Mouse (Mus musculus): ENCODE measurements around the gene Cnpy4.

Cnpy4 gene

GRCm38 (mm10) chr5:138186950-138187638 lies at the start of gene Cnpy4, which contains the start of gene Taf6:
TSS of gene Cnpy4 (plus strand) at chr5:138187485.
TSS of gene Taf6 (minus strand) at chr5:138187451.
- DNase-seq (ENCODE audit: extremely low read depth, low read depth, low spot score) = no peak

DNA sequence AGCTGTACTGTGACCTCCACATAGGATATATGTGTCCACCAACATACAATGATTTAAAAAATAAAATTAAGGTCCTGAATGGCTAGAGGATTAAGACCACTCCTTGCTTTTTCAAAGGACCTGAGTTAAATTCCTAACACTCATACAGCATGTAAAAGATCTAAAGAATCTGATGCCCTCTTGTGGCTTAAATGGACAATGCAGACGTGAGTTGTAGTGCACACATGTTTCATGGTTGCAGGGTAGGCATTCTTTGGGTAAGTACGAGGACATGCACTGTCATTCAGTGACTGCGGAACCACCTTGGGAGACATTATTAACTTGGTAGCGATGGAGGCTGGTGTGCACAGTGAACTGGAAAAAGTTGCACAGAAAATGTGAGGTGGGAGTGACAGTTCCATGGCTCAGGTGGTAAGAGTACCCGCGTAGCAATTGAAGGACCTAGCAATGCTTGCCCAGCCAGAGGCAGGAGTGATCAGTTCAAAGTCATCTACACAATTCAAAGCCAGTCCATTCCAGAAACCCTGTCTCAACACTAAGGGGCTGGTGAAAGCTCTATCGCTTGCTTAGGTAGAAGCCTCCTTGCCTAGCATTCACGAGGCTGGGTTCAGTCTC lies 49.2 kb upstream of the Cnpy4 start:
- DNase-seq (ENCODE audit: extremely low read depth, low read depth, low spot score) = no peak

- no peak for DNase-seq (ENCODE audit: extremely low read depth, low read depth, low spot score)
These were observed 48.7 kb upstream of the Cnpy4 start for GRCm38 (mm10) chr5:138138585-138138984.

- DNase-seq (ENCODE audit: extremely low read depth, low read depth, low spot score) = no peak
These were observed 32.9 kb upstream of the Cnpy4 start for GRCm38 (mm10) chr5:138154390-138154789.

- peak; percentile 76 for DNase-seq (ENCODE audit: extremely low read depth, low read depth, low spot score)
These were observed 31.8 kb upstream of the Cnpy4 start, which contains the start of gene Zfp113 for GRCm38 (mm10) chr5:138155443-138155976. TSS of gene Zfp113 (minus strand) at chr5:138155744.

DNA sequence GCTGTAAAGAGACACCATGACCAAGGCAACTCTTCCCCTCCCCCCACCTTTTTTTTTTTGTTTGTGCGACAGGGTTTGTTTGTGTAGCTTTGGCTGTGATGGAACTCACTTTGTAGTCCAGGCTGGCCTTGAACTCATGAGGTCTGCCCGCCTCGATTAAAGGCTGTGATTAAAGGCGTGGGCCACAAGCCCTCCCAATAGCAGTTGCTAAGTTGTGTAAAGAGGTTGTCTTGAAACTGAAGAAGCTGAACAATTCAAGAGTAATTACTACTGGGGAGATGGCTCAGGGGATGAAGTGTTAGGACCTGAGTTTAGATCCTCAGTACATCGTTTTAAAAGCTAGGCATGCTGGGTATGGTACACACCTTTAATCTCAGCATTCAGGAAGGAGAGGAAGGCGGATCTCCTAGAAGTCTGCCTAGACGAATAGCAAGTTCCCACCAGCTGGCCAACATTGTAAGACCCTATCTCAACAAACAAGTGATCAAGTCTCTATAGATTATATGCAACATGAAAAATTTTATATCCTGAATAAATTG lies 27.0 kb upstream of the Cnpy4 start:
- no peak for DNase-seq (ENCODE audit: extremely low read depth, low read depth, low spot score)

DNA sequence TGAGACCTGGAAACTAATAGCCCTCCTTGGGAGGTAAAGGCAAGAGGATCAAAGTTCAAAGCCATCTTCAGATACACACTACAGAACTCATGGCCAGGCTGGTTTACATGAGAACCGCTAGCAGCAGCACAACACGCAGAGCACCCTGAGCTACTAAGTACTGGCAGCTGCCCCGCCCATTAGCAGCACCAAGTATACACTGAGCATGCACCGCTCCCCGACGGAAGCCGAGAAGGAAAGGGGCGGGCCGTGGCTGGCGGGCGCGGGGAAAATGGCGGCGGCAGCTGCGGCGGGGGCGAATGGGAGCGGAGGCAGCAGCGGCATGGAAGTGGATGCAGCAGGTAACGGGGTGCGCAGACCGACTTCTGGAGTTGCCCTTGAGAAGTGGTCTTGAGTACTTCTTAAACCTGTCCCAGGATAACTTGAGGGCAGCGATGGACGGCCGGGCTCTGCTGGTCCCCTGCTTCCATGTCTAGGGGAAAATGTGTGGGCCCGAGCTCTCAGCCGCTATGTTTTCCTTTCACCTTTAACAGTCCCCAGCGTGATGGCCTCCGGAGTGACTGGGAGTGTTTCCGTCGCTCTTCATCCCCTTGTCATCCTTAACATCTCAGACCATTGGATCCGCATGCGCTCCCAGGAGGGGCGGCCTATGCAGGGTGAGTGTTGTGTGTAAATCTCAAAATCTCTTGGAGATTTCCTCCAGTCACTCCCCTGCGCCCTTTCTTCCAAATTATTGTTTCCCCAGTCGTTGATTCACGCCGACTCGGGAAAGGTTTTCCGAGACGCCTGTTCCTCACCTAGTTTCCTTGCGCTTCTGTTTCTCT lies 26.2 kb upstream of the Cnpy4 start, which contains the start of gene Cops6:
Gene Cops6, plus strand, starts transcription at position 230 of the 824 bp plus-strand sequence.
- peak; percentile 26 for DNase-seq (ENCODE audit: extremely low read depth, low read depth, low spot score)

DNA sequence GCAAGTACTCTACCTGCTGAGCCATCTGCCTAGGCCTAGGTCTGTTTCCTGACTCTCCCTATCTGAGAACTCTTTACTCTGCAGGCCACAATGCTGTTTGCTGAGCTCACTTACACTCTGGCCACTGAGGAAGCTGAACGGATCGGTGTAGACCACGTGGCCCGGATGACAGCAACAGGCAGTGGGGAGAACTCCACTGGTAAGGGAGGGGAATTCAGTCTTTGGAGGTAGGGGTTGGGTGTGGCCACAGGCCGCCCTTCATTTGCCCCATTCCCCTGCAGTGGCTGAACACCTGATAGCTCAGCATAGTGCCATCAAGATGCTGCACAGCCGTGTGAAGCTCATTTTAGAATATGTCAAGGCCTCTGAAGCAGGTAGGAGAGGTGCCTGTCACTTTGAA lies 24.2 kb upstream of the Cnpy4 start:
- no peak for DNase-seq (ENCODE audit: extremely low read depth, low read depth, low spot score)

DNA sequence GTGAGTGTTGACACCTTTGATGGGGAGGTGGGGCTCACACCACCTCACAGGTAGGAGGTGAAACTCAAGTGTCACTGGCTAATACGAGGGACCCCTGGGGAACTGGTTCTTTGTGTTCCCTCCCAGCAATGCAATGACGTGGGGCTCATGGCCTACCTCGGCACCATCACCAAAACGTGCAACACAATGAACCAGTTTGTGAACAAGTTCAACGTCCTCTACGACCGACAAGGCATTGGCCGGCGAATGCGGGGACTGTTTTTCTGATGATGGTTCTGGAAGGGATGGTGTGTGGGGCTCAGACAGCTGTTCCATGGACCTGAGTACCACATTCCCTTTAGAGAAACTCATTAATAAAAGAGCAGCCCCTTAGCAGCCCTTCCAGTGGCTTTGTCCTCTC lies 23.7 kb upstream of the Cnpy4 start:
- no peak for DNase-seq (ENCODE audit: extremely low read depth, low read depth, low spot score)

GRCm38 (mm10) chr5:138165594-138165993 lies 21.7 kb upstream of the Cnpy4 start:
- no peak for DNase-seq (ENCODE audit: extremely low read depth, low read depth, low spot score)

- peak; percentile 46 for DNase-seq (ENCODE audit: extremely low read depth, low read depth, low spot score)
These were observed 16.2 kb upstream of the Cnpy4 start for GRCm38 (mm10) chr5:138170936-138171561.

DNA sequence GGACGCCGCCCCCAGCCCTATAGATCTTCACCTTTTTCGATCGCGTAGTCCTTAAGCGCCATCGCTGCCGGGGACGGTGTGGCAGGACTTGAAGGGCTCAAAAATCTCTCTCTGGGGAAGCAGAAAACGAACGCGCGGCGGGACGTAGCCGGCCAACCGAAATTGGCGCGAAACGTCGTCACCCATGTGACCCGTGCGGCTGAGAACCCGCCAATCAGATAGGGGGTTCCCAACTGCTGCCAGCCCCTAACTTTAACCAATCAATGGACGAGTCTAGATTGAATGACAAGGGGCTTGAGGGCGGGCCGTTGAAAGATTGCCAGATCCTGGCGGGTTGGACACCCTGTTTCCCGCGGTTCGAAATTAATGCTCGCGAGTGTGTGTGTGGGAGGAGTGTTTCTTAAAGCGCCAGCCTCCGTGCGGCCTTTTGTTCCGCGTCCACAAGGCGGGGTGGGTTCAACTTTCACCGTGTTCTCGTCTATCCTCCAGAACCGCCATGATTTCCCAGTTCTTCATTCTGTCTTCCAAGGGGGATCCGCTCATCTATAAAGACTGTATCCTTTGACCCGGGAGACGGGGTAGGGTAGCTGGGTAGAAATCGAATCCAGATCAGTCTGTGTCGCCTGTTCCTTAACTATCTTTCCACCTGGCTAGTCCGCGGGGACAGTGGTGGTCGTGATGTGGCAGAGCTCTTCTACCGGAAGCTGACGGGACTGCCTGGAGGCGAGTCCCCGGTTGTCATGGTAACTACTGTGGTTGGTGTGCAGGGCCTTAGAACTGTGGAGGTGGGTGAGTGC lies 15.4 kb upstream of the Cnpy4 start, which contains the start of the genes Ap4m1 and Mcm7:
Gene Ap4m1, plus strand, starts transcription at position 308 of the 797 bp plus-strand sequence.
Gene Mcm7, minus strand, starts transcription at position 728 of the 797 bp plus-strand sequence.
- DNase-seq (ENCODE audit: extremely low read depth, low read depth, low spot score) = peak; percentile 91

DNA sequence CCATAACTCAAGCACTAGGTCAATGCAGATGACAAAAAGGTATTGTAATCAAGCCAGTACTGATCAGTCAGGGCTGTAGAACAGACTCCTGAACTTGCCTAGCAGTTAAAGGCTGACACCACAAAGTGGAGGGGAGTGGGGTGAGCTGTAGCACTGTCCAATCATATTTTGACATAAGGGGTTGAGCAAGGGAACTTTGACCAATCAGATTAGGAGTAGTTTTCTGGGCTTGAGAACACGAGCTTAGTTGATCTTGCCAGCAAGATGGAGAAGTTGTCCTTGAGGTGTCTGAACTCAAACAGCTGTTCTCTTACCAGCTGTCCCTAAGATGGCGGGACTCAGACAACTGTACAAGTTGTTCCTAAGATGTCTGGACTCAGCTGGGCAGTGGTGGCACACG lies 14.1 kb upstream of the Cnpy4 start:
- DNase-seq (ENCODE audit: extremely low read depth, low read depth, low spot score) = no peak

GRCm38 (mm10) chr5:138187661-138188306 lies 499 bp downstream of the Cnpy4 start:
- DNase-seq (ENCODE audit: extremely low read depth, low read depth, low spot score) = no peak

- DNase-seq (ENCODE audit: extremely low read depth, low read depth, low spot score) = no peak
These were observed 6.8 kb downstream of the Cnpy4 start, which contains the start of gene Mblac1 for GRCm38 (mm10) chr5:138193771-138194727. TSS of gene Mblac1 (plus strand) at chr5:138194314.

DNA sequence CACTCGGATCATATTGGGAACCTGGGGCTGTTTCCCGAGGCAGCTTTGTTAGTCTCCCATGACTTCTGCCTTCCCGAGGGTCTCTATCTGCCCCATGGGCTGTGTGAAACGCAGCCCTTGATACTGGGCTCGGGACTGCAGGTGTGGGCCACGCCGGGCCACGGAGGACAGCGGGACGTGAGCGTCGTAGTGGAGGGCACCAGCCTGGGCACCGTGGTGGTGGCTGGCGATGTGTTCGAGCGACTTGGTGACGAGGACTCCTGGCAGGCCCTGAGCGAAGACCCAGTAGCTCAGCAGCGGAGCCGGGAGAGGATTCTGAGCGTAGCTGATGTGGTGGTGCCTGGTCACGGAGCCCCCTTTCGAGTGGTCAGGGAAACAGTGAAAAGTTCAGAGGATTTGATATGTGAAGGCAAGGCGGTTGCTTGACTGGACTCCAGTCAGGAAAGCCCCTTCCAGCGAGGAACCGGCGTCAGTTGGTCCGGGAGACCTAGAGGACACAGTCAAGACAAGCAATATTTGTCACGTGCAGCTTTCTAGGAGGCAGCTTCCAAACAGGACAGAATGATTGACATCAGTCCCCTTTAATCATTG lies 7.6 kb downstream of the Cnpy4 start:
- DNase-seq (ENCODE audit: extremely low read depth, low read depth, low spot score) = no peak

GRCm38 (mm10) chr5:138195463-138195862 lies 8.2 kb downstream of the Cnpy4 start:
- no peak for DNase-seq (ENCODE audit: extremely low read depth, low read depth, low spot score)

All from fat pad, adult 2 months (tissue).